Mouse (Mus musculus) liver, embryonic 14.5 days (tissue): ENCODE results near the gene Neurod4.

ENCODE experiments used
- CTCF ChIP-seq: IDR thresholded peaks from 2 replicates; pipeline ENCODE4 v1.5.1; 2016; ENCODE audit warnings: antibody characterized with exemption, low read depth, control low read depth
- EP300 ChIP-seq: IDR thresholded peaks from 2 replicates; pipeline ENCODE4 v1.6.1; 2016; ENCODE audit warnings: antibody characterized with exemption, low read depth

DNA sequence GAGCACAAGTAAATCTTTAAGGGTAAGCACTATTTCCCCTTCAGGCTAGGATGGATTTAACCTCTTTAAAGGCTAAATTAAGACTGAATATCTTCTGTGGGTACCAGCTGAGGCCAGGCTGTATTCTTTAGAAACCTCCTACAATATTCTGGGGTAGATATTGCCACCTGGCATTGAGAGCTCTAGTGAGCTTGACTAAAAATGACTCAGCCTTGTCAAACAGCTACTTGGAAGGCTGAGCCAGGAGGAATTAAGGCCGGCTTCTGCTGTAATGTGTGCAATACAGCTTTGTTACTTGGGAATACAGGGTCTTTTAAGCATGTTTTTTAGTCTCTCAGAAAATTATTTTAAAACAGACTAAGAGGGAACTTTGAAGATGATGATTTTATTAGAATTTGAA lies 7.2 kb upstream of the Neurod4 start:
- TF ChIP-seq CTCF (no peak), EP300 (no peak)
